Mouse (Mus musculus): ENCODE data around the gene Ltf.

Ltf gene

GRCm38 (mm10) chr9:111039966-111040365 is 20.9 kb downstream of the Ltf start:
- DNase-seq, result no peak

- peak; percentile 43 to 67 for DNase-seq
Observed at GRCm38 (mm10) chr9:111042266-111042665, 23.2 kb downstream of the Ltf start.

DNA sequence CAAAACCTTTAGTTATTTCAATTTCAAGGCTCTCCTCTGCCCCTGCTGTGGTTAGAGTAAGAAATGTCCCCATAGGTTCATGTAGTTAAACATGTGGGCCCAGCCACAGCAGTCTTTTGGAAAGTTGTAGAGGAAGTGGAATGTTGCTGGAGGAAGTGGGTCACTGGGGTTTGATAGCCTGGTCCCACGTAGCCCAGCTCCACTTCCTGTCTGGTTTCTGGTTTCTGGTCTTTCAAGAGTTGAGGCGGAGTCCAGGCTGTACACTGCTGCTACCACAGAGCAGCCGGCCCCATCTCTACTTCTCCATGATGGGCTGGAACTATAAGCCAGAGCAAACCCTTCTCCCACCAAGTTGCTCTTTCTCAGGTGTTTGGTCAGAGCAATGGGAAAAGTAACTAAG is 27.2 kb downstream of the Ltf start:
- DNase-seq, result no peak

DNA sequence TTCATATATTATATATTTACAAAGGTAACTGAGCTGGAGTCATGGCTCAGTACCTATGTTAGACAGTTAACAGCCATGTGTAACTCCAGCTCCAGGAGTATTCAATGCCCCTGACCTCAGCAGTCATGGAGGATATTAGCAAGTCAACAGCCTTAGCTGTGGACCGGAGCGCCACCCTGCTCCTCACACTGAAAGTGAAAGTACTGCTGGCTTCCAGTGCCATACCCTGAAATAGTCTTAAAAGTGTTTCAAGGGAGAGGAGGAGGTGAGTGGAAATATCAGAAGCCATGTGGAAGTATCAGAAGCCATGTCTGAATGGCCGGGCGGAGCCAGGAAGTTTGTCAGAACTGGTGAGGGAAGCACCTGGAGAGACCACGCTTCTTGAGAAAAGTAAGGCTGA is 28.2 kb downstream of the Ltf start:
- DNase-seq, result no peak

- no peak for DNase-seq
Observed at GRCm38 (mm10) chr9:111048452-111048851, 29.4 kb downstream of the Ltf start.

DNA sequence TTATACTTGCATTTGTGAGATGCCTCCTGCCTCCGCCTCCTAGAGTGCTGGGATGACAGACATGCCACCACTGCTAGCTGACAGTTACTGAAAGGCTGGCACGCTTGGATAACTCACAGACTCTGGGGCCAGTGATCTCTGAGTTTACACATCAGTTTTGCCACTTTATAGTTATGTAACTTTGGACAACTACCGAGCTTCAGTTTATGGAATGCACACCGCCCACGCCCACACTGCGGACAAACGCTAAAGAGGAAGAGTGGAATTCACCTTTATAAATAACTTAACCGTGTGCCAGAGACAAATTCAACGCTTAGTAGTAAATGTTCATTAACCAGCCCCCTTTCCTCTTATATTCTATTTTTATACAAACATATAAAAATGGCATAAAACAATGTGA is 35.9 kb downstream of the Ltf start:
- DNase-seq, result peak in 1 of 2 experiments; percentile 52

DNA sequence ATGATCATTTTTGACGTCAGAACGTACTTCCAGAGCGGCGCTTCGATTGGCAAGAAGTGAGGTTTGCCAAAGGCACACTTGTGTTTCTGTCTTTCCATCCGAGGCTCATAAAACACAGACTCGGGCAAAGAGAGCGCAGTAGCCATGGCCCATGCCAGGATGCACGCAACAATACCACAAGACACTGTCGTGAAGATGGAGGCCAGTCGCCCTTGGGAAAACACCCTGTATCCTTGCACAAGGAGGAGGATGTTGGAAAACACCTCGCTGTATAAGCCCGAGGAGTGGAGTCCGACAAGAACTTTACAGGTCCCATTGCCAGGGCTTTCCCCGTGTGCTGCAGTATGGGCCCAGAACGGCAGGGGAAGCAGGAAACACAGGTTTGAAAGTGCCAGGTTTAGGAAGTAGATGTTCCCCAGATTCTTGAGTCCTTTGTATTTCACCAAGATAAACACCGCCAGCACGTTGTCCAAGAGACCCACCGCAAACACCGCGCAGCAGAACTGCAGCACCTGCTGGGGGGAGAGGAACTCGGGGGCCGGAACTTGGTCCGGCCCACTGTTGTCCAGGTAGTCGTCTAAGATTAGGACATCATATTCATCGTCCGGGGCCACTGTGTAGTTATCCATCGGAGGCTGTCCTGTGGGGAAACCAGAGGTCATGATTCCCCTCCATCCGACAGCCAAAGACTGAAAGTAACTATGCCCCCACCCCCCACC is 36.9 kb downstream of the Ltf start:
- no peak for DNase-seq

DNA sequence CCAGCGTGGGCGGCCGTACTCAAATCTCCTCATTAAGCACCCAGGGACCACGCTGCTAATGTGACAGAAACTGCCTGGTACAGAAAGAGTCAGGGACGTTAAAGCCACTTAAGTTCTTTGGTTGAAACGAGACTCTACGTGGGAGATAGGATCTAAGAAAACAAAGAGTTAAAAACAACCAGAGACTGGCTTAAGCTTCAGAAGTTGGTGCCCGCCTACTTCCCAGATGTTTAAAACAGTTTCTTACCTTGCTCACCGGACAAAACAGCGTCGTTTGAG is 37.4 kb downstream of the Ltf start:
- no peak for DNase-seq

DNA sequence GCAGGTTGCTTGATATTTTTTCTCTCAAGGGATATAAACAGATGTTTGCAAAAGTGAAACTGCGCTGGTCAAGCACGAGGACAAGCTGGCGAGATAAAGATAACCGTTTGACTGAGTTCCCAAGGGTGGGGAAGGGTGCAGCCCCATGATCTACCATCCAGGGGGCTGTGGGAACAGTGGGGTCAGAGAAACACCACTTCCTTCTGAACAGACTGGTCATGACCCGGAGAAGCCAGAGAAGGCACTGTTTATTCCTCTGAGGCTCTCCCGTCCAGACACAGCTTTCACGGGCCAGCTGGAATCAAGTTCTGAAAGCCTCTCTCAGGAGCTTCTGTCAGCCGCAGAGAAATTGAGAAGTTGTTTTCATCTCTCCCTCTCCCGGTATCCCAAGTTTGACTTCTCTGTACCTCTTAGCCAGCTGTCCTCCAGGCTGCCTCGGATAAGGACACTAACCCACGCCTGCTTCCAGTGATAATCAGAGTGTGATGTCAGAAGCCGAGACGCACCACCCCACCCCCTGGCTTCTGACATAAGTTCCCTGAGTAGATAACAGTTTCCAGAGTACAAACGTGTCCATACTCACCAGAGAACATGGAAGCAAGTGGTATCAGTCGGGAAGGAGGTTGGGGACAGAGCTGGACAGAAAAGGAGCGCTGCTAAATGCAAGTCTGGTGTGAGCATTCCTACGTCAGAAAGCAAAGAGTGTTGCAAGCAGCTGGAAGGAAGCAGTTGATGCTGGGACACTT is 37.9 kb downstream of the Ltf start, which contains the start of gene Ccrl2:
Gene Ccrl2 (minus strand): TSS at position 722 of the 746 bp plus-strand sequence.
- DNase-seq, result peak; percentile 65 to 75

- DNase-seq, result no peak
Observed at GRCm38 (mm10) chr9:111057544-111058370, 38.7 kb downstream of the Ltf start.

- no peak for DNase-seq
Observed at GRCm38 (mm10) chr9:111058943-111059556, 40.0 kb downstream of the Ltf start.

GRCm38 (mm10) chr9:111062840-111063239 is 43.8 kb downstream of the Ltf start:
- no peak for DNase-seq

- no peak for DNase-seq
Observed at GRCm38 (mm10) chr9:111067052-111067451, 48.0 kb downstream of the Ltf start.

DNA sequence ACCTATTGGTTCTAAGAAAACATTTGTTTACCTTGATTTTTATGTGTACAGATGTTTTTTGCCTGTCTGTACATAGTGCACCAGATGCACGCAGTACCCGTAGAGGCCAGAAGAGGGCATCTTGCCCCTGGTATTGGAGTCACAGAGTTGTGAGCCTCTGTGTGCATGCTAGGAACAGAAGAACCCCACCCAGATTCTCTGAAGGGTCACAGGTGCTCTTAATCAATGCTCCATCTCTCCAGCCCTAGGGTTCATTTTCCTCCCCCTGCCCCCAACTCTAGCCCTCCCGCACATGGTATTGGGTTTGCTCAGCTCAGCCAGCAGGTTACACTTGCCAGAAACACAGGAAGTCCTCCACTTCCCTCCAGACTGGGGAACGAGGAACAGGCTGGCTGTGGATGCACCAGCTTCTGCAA is 51.5 kb downstream of the Ltf start:
- peak; percentile 55 to 66 for DNase-seq

- peak; percentile 56 to 67 for DNase-seq
Observed at GRCm38 (mm10) chr9:111072175-111072574, 53.1 kb downstream of the Ltf start.

DNA sequence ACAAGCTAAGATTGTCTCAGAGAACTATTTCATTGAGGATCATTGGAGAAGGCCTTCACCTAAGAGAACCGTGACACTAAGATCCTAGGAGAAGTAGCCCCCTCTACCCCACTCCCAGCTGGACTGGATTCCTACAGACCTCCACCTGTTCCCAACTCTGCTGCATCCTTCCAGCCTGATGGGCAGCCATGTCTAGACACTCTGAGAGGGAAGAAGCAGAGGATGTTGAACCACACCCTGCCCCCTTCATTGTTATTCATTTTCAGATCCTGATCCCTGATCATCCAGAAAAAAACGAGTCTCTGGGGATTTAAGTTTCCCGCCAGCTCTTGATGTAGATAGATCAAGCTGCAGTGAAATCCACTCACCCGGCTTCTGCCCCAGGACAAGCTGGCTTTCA is 53.9 kb downstream of the Ltf start:
- no peak for DNase-seq

- no peak for DNase-seq
Observed at GRCm38 (mm10) chr9:111077745-111078144, 58.7 kb downstream of the Ltf start.

GRCm38 (mm10) chr9:111080801-111081200 is 61.7 kb downstream of the Ltf start:
- DNase-seq, result no peak

DNA sequence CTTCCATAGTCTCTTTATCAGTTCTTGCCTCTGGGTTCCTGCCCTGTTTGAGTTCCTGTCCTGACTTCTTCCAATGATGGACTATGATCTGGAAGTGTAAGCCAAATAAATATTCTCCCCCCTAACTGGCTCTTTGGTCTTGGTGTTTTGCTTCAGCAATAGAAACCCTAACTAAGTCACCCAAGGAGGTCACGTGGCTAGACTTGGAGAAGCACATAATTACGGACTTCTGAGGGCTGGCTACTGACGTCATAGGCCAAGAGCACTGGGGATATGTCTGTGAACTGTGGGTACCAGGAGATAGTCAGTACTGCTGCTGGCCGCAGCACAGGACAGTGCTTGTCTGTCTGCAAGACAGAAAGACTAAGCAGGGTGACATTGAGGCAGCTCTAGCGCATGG is 62.7 kb downstream of the Ltf start:
- DNase-seq, result no peak

DNA sequence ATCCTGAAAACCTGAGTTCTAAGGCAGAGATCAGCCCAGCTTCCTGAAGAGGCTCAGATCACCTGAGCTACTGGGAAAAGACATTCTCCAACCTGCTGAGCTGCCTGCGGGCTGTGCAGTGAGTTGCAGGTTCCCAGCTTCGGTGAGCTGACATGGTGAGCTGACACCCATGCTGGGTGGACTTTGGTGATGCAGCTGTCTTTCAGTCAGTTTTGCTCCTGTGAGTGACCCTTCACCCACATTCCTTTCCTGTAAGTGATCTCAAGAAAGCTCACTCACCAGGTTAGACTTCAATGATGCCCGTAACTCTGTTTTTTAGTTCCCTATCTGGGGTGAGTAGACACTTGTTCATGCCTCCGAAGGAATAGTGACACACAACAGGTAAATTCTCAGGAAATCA is 66.3 kb downstream of the Ltf start:
- no peak for DNase-seq

- DNase-seq, result no peak
Observed at GRCm38 (mm10) chr9:111086137-111086536, 67.1 kb downstream of the Ltf start.

GRCm38 (mm10) chr9:111086995-111087606 is 68.0 kb downstream of the Ltf start:
- DNase-seq, result no peak

DNA sequence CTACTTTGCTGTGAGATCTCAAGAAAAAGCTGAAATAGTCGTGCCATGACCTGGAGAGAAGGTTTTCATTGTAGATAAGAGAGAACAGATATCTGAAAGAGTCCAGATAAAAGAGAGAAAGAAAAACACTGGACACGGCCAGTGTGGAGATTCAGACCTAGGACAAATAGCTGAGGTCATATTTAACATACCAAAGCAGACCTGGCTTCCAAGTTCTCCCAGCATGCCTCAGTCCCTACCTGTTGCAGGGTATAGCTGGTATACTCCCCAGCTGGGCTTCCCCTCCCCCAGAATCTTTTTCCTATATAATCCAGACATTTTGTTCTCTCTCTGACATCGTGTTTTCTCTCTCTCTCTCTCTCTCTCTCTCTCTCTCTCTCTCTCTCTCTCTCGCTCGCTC is 68.9 kb downstream of the Ltf start:
- no peak for DNase-seq
